Mouse (Mus musculus): ENCODE results near the gene Epm2aip1. TPM values are rescaled to one million over a fixed set of nuclear protein-coding genes. Genes with fewer than 3 reads are reported as not detected.

Epm2aip1 gene
- total RNA-seq, 2 experiments from 2014 or later = 78.4 to 80.7 TPM

- no peak for DNase-seq (ENCODE audit: low spot score in 2 of 2)
Observed at GRCm38 (mm10) chr9:111320912-111321311, 49.2 kb downstream of the Epm2aip1 start.

DNA sequence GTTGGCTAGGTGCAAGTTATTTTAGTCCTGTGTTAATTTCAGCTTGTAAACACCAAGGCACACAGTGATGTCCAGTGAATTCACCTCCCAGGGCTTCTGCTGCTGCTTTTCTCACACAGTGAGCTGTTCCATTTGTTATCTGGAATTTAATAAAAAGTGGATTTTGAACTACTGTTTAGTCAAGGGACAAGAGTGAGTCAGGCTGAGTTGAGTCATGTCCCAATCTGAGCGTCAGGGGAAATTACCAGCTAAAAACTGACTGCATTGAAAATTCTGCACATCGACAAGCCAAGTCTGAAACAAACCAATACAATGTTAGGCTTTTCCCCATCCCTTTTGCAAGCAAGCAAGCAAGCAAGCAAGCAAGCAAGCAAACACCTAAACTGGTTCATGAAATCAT, 53.2 kb downstream of the Epm2aip1 start:
- no peak for DNase-seq (ENCODE audit: low spot score in 2 of 2)

Other genes with a start within 250 kb of the Epm2aip1 start
- gene Ccrl2, start 214.4 kb upstream of the Epm2aip1 start, total RNA-seq (2021) = 1 to 10 TPM in 1 of 2 experiments, under 1 TPM in 1; 0.92 to 1.8 TPM
- gene Lrrfip2, start 154.3 kb upstream of the Epm2aip1 start, total RNA-seq (2021) = 10 to 100 TPM; 26.3 to 29.0 TPM
- 10 to 100 TPM; 19.3 to 21.9 TPM for gene Mlh1, start 138 bp upstream of the Epm2aip1 start, total RNA-seq (2021)
- 100 to 1,000 TPM; 112 to 139 TPM for gene Trank1, start 39.8 kb downstream of the Epm2aip1 start, total RNA-seq (2021)
- 1 to 10 TPM; 6.7 to 7.9 TPM for gene Dclk3, start 167.2 kb downstream of the Epm2aip1 start, total RNA-seq (2021)

Data from layer of hippocampus, postnatal 14 days (tissue).